Mouse (Mus musculus): ENCODE measurements around the gene Nap1l1.
"Not testable (repeated sequence)": the region's sequence is repeated elsewhere in the genome, so short reads cannot be mapped to it uniquely, and the experiment has no call there.

DNA sequence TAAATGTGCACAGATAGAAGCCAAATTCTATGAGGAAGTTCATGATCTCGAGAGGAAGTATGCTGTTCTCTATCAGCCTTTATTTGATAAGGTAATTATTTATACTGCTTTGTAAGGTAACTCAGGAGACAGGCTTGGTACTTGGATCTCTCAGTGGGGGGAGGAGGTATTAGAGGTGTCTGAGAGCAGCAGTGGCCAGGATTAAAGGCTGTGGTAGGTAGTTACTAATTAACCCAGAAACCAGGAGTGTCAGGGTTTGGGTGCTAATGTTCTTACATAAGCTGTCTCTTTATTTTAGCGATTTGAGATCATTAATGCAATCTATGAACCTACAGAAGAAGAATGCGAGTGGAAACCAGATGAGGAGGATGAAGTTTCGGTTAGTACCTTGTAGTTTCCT, 17.1 kb downstream of the Nap1l1 start:
- TF ChIP-seq CTCF, EP300 (IDR thresholded peaks at IDR 0.05; ENCODE audit: low read depth): not testable (repeated sequence)

All from liver, embryonic 14.5 days (tissue).